Mouse (Mus musculus) heart, embryonic 15.5 days (tissue): ENCODE results near the gene Cuedc1. TPM values are rescaled to one million over a fixed set of nuclear protein-coding genes. Genes with fewer than 3 reads are reported as not detected.
"Not testable (repeated sequence)": the region's sequence is repeated elsewhere in the genome, so short reads cannot be mapped to it uniquely, and the experiment has no call there.

Source experiments
- ATAC-seq: fragments of 200-750 bp; cut with Nextera tagmentation; replicated peaks from 2 replicates; pipeline ENCODE4 v1.8.0; 2017; ENCODE audit warnings: low read depth, moderate TSS enrichment; ENCODE audit not compliant: insufficient number of reproducible peaks, insufficient read depth, low FRiP score
- H3K27ac ChIP-seq: fragments of 300-500 bp; sonication (generic); 2 replicates; pipeline ENCODE4 v1.5.1; 2015; ENCODE audit warnings: mild to moderate bottlenecking, inconsistent platforms
- H3K27me3 ChIP-seq: fragments of 300-500 bp; sonication (generic); 2 replicates; pipeline ENCODE4 v1.6.1; 2015; ENCODE audit warnings: inconsistent platforms
- H3K36me3 ChIP-seq: fragments of 300-500 bp; sonication (generic); 2 replicates; pipeline ENCODE4 v1.6.1; 2015; ENCODE audit warnings: mild to moderate bottlenecking, inconsistent platforms
- H3K4me1 ChIP-seq: fragments of 300-500 bp; sonication (generic); replicated peaks from 2 replicates; pipeline ENCODE4 v1.6.1; 2015; ENCODE audit warnings: inconsistent platforms
- H3K4me2 ChIP-seq: fragments of 300-500 bp; sonication (generic); 2 replicates; pipeline ENCODE4 v1.6.1; 2015; ENCODE audit warnings: inconsistent platforms, mild to moderate bottlenecking, moderate library complexity
- H3K4me3 ChIP-seq: fragments of 300-500 bp; sonication (generic); 2 replicates; pipeline ENCODE4 v1.5.1; 2015; ENCODE audit warnings: mild to moderate bottlenecking, inconsistent platforms
- H3K9ac ChIP-seq: fragments of 300-500 bp; sonication (generic); 2 replicates; pipeline ENCODE4 v1.6.1; 2015; ENCODE audit warnings: mild to moderate bottlenecking, inconsistent platforms
- H3K9me3 ChIP-seq: fragments of 300-500 bp; sonication (generic); replicated peaks from 2 replicates; pipeline ENCODE4 v1.6.1; 2016; ENCODE audit warnings: inconsistent platforms
- WGBS: fragments of 180-500 bp; shearing (Covaris S2); methylation state at CpG from one replicate; pipeline ENCODE4 v1.1.7; 2015; ENCODE audit warnings: mixed read lengths; 5-methylcytosine and 5-hydroxymethylcytosine counted together
- polyA plus RNA-seq: library from polyadenylated mRNA; unstranded; fragments of >200 nt; fragmentation: Nextera tagmentation; extraction: Ambion mirVana; gene quantifications from 2 replicates; pipeline ENCODE4 v1.2.1, GENCODE M21; 2015

The Cuedc1 gene
- polyA plus RNA-seq, 1 experiment from 2014 or later = 18.4 TPM

DNA sequence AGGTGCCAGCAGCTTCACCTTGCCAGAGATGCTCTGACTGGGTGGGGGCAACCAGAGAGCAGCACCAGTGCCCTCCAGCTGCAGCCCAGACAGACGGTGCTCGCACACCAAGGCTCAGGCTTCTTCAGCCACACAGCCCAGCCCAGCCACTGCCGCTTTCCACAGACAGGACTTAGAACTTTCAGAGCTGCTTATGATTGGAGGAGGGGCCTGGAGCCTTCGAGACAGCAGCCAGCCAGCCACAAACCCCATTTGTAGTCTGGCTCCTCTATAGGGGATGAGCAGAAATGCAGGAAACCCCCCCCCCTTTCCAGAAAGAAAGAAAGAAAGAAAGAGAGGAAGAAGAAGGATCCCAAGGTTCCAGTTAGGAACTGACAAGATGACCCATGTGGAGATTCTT lies 94.7 kb downstream of the Cuedc1 start:
- Histone ChIP-seq H3K4me3 (no peak overlapping the region), H3K4me2 (no peak overlapping the region), H3K4me1 (peaks cover 36% of the 10 kb centered on the region), H3K27me3 (peaks cover 23% of the 10 kb centered on the region), H3K9me3 (no peaks in the 10 kb centered on the region), H3K9ac (no peak overlapping the region), H3K27ac (no peak overlapping the region), H3K36me3 (no peaks in the 10 kb centered on the region)
- WGBS = 19% methylated on average over 4 of the region's 4 CpGs
- no peak for ATAC-seq

DNA sequence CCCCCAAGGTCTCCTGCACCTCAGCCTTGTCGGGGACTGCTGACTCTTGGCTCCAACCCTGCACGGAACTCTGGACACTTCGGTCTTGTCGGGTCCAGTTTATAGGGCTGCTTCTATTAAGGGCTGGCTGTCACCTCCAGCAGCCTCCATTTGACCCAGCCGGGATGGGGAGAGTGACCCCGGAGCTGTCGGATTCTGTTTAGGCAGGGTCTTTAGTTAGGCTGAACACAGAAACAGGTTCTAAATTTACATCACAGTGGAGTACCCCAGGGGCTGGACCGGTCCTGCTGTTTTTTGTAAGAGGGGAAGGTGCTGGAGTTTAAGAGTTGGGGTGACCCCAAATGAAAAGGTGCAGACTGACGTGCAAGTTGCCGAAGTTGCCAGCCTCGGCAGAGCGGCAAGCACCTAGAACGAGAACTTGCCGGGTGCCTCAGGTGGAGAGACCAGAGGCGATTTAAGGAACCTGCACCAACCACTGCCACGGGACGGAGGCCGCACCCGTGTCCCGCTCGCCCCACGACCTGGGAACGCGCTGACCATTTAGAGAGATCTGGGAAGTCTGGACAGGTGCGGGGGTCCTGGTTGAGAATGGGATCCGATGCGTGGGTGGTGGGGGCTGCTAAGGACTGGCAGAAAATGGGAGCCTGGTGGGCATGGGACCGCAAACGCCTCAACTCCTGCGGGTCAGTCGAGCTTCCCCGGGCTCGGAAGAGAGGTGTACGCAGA lies 95.4 kb downstream of the Cuedc1 start:
- ATAC-seq = no peak
- no peaks in the 10 kb centered on the region for H3K36me3 ChIP-seq
- H3K4me1 ChIP-seq = peaks cover 34% of the 10 kb centered on the region
- peak overlapping the region; percentile 37 for H3K4me3 ChIP-seq
- H3K4me2 ChIP-seq = peak overlapping the region; percentile 61
- no peak overlapping the region for H3K27ac ChIP-seq
- H3K9ac ChIP-seq = peak overlapping the region; percentile 50
- no peaks in the 10 kb centered on the region for H3K9me3 ChIP-seq
- peaks cover 23% of the 10 kb centered on the region for H3K27me3 ChIP-seq
- 8% methylated on average over 34 of the region's 34 CpGs for WGBS

DNA sequence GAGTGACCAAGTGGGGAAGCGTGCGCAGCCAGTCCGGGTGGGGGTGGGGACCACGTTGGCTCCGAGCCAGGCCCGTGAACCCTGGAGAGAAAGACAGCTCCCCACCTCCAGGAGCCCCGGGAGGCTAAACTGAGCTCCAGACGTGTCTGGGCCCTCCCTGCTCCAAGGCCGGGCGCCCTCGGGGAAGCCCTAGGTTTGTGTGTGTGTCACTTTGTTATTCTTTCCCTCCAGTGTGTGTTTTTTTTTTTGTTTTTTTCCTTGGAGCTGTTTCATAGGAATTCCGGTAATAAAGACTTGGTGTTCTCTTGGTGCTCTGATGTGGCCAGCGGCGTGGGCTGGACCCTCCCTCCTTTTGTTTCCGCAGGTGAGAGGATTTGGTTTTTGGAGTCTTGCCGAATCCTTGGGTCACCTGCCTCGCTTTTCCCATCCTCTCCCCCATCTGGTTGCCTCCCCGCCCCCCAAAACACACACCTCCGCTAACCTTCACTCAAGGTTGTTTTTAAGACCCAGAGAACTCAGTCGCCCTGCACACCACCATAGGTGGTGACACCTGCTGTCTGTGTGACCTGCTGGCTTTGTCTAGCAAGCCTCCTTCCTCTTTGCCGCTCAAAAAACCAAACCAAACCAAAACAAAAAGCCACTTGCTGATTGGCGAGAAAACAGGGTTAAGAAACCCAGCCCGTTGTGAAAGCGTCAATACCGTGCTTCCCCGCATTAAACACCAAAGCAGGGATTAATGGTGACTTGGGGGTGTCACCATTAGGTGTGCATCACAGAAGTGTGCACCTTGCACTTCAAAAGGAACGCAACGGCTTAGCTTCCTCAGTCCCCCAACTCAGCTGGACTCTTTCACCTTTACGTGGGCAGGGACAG lies 96.2 kb downstream of the Cuedc1 start:
- peak overlapping the region; percentile 37 for H3K4me3 ChIP-seq
- ATAC-seq = no peak
- H3K4me2 ChIP-seq = peak overlapping the region; percentile 61
- H3K27me3 ChIP-seq = peaks cover 23% of the 10 kb centered on the region
- 20% methylated on average over 29 of the region's 29 CpGs for WGBS
- H3K9ac ChIP-seq = peak overlapping the region; percentile 50
- H3K4me1 ChIP-seq = peaks cover 42% of the 10 kb centered on the region
- H3K27ac ChIP-seq = no peak overlapping the region
- no peaks in the 10 kb centered on the region for H3K36me3 ChIP-seq
- H3K9me3 ChIP-seq = no peaks in the 10 kb centered on the region

DNA sequence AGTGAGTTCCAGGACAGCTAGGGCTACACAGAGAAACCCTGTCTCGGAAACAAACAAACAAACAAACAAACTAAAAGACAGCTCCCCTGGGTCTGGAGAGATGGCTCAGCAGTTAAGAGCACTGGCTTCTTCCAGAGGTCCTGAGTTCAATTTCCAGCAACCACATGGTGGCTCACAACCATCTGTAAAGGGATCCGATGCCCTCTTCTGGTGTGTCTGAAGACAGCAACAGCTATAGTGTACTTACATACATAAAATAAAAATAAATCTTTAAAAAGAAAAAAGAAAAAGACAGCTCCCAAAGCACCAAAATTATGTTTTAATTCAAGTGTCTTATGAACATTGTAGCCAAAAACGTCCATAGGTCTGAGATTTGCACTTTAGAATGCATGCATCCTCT lies 97.8 kb downstream of the Cuedc1 start:
- Histone ChIP-seq H3K27me3 (peaks cover 23% of the 10 kb centered on the region), H3K4me1 (peaks cover 56% of the 10 kb centered on the region)
- 83% methylated on average over 3 of the region's 3 CpGs for WGBS
- H3K4me2 ChIP-seq, H3K27ac ChIP-seq, H3K9me3 ChIP-seq, H3K9ac ChIP-seq, ATAC-seq, H3K36me3 ChIP-seq, H3K4me3 ChIP-seq: not testable (repeated sequence)

DNA sequence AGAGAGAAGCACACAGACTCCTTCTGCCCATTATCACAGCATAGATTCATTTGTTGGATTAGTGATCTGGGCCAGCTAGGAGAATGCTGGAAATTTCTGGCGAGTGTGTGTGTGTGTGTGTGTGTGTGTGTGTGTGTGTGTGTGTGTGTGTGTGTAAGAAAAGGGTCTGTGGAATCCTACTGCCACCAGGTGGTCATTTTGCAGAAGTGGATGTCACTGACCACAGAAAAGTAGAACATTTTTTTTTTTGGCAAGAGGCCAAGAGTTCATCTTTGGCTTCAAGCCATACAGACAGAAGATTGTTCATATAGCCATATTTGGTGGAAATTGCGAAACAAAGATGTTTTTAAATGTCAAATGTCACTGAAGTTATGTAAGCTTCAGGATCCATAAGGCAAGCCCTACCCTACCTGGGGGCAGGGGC lies 99.3 kb downstream of the Cuedc1 start:
- H3K27me3 ChIP-seq = peaks cover 12% of the 10 kb centered on the region
- H3K27ac ChIP-seq = no peak overlapping the region
- 6% methylated on average over 2 of the region's 2 CpGs for WGBS
- no peaks in the 10 kb centered on the region for H3K9me3 ChIP-seq
- H3K4me2 ChIP-seq = no peak overlapping the region
- no peak for ATAC-seq
- H3K36me3 ChIP-seq = no peaks in the 10 kb centered on the region
- peaks cover 66% of the 10 kb centered on the region for H3K4me1 ChIP-seq
- H3K9ac ChIP-seq = no peak overlapping the region
- no peak overlapping the region for H3K4me3 ChIP-seq

- H3K9ac ChIP-seq = 0 out of 2 replicates have a peak overlapping the region, but pooled peaks have one; percentile 4
- ATAC-seq = no peak
- H3K4me3 ChIP-seq = no peak overlapping the region
- no peak overlapping the region for H3K4me2 ChIP-seq
- no peak overlapping the region for H3K27ac ChIP-seq
- no peaks in the 10 kb centered on the region for H3K9me3 ChIP-seq
- no peaks in the 10 kb centered on the region for H3K36me3 ChIP-seq
- peaks cover 3% of the 10 kb centered on the region for H3K27me3 ChIP-seq
- peaks cover 64% of the 10 kb centered on the region for H3K4me1 ChIP-seq
- WGBS = 49% methylated on average over 4 of the region's 4 CpGs
These were observed 100.4 kb downstream of the Cuedc1 start for GRCm38 (mm10) chr11:88198223-88198622.

DNA sequence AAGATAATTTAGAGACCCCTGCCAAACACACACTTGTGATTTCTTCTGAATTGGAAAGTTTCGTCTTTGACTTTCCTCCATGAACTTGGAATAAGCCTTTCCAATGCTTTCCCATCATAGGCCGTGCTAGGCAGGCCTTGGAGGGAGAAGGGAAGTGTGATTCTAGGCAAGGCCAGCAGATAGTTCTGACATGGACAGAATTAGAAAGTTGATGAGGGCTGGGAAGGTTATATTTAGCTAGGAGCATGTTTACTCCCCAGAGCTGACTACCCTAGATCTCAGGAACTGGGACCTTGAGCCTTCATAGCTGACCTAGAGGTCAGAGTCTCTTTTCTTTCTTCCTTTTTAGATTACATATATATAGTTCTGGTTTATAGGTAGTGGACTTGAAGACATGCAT lies 103.3 kb downstream of the Cuedc1 start:
- ATAC-seq = no peak; the same call in 1 of the 2 replicates
- no peak overlapping the region for H3K9ac ChIP-seq
- H3K36me3 ChIP-seq = no peaks in the 10 kb centered on the region
- no peaks in the 10 kb centered on the region for H3K9me3 ChIP-seq
- WGBS = 43% methylated on average over 2 of the region's 2 CpGs
- peaks cover 65% of the 10 kb centered on the region for H3K4me1 ChIP-seq
- no peak overlapping the region for H3K4me3 ChIP-seq
- peak overlapping the region; percentile 95 for H3K27ac ChIP-seq
- H3K4me2 ChIP-seq = peak overlapping the region; percentile 21
- H3K27me3 ChIP-seq = no peaks in the 10 kb centered on the region

GRCm38 (mm10) chr11:88202077-88202476 lies 104.2 kb downstream of the Cuedc1 start:
- Histone ChIP-seq H3K9me3 (no peaks in the 10 kb centered on the region), H3K4me1 (peaks cover 67% of the 10 kb centered on the region), H3K27me3 (no peaks in the 10 kb centered on the region), H3K4me2 (peak overlapping the region; percentile 16; the same call in 1 of the 2 replicates), H3K4me3 (no peak overlapping the region), H3K27ac (peak overlapping the region; percentile 95), H3K36me3 (no peaks in the 10 kb centered on the region), H3K9ac (0 out of 2 replicates have a peak overlapping the region, but pooled peaks have one; percentile 37)
- ATAC-seq = no peak
- WGBS = 6% methylated on average over 2 of the region's 2 CpGs

DNA sequence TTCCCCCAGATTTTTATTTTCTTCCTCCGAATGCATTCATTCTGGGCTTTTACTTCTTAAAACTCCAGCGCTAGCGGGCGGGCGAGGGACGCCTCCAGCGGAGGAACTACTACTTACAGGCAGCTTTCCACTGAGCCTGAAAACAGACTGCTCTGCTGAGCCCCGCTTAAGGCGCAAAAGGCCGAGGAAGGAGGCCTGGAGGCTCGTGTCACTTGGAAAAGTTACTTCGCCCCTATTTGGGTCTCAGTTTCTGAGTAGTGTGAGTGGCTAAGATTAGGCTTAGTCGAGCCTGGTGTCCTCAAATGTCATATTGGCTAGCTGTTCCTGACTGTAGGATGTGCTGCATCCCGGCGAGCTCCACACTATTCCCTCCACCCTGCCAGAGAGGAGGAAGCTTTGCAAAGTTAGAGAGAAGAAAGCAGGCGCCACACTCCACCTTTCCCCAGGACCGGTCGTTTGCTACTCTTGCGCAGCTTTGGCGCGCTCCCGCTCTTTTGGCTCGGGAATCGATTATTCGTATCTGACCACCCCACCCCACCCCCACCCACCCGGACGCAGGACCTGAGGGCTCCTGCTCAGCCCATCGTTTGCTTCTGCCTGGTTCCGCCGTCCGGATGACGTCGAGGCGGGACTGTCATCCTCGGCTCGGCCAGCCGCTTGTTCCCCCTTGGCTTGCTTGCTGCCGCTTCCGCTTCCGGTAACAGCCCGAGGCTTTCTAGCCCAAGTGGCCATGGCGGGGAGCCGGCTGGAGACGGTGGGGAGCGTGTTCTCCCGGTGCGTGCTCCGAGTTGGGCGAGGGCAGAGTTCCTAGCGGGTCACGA lies 106.1 kb downstream of the Cuedc1 start, which contains the start of gene Mrps23:
Mrps23 (plus strand) TSS at position 677 of the 821 bp plus-strand sequence.
- peaks cover 54% of the 10 kb centered on the region for H3K4me1 ChIP-seq
- peak within 1 kb of the TSS; percentile 73 for H3K4me3 ChIP-seq
- H3K4me2 ChIP-seq = peak within 1 kb of the TSS; percentile 81
- ATAC-seq = peak; percentile 89
- WGBS = under 1% methylated on average over 51 of the region's 51 CpGs
- H3K27ac ChIP-seq = peak within 1 kb of the TSS; percentile 95
- no peaks in the 10 kb centered on the region; the same call in 1 of the 2 replicates for H3K36me3 ChIP-seq
- H3K9me3 ChIP-seq = no peaks in the 10 kb centered on the region
- H3K9ac ChIP-seq = peak within 1 kb of the TSS; percentile 76
- no peaks in the 10 kb centered on the region for H3K27me3 ChIP-seq

DNA sequence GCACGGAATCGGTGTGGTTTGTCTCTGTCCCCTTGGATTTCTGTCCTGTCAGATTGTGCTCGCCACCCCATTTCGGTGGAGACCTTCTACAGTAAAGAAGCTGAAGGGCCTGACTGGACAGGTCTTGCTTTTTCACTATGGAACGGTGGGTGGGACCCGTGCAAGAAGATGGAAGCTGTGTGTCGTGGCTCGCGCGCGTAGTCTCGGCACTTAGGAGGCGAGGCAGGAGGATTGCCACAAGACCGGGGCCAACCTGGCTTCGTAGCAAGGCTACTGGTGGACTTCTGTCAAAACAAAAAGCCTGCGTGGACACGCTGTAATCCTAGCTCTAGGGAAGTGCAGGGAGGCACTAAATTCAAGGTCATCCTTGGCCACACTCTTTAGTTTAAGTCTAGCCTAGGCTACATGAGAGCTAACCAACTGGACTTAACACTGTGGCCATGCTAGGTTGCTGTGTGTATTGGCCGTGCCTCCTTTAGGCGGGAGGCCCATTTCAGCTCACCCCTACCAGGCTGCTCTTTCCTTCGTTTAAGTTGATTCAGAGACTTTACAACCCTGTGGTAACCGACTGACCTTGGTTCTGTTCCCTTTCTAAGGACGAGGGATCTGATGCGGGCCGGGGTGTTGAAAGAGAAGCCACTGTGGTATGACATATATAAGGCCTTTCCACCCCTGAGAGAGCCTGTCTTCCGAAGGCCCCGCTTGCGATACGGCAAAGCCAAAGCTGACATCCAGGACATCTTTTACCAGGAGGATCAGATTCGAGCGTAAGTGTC lies 106.9 kb downstream of the Cuedc1 start:
- peak overlapping the region; percentile 73 for H3K4me3 ChIP-seq
- 28% methylated on average over 30 of the region's 30 CpGs for WGBS
- H3K4me2 ChIP-seq = peak overlapping the region; percentile 81
- peak overlapping the region; percentile 76 for H3K9ac ChIP-seq
- H3K27ac ChIP-seq = peak overlapping the region; percentile 95
- no peak for ATAC-seq
- peaks cover 47% of the 10 kb centered on the region for H3K4me1 ChIP-seq
- H3K27me3 ChIP-seq = no peaks in the 10 kb centered on the region
- H3K9me3 ChIP-seq = no peaks in the 10 kb centered on the region
- H3K36me3 ChIP-seq = peaks cover 8% of the 10 kb centered on the region
